Mouse (Mus musculus): ENCODE data around the gene Epb41l2.

DNA sequence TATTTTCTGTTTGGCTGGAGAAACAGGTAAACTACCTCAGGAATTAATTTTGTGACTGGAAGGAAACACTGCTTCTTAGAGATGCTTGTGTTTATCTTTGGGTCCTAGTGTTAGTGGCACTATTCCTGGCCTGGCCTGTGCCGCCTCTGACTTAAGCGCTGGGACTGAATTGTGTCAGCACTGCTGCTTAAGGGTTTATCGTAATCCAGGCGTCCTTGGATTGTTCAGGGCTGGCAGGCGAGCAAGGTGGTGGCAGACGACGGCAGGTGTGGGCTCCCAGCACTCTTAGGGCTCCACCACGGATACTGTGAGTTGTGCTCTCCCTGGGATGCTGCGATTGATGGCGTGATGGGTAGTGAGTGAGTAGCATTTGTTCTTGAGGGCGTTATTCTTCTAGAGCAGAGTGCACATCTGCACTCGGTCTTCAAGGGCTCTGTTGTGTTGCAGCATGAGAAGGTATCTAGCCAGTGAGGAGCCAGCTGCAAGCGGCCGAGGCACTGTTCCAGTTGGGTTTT is 48.6 kb downstream of the Epb41l2 start:
- no peak for TF ChIP-seq CTCF (IDR thresholded peaks at IDR 0.05; ENCODE audit: borderline replicate concordance, insufficient read depth, low read depth, low read length)
- TF ChIP-seq POLR2A (IDR thresholded peaks at IDR 0.05; ENCODE audit: borderline replicate concordance, insufficient read depth, low read length), result no peak
